Mouse (Mus musculus) thymus, postnatal 36 days (tissue): ENCODE data around the gene 1110004F10Rik.
A peak's percentile ranks its signal among the peaks of the same experiment; 100 is the strongest.
"Not testable (repeated sequence)": the region's sequence is repeated elsewhere in the genome, so short reads cannot be mapped to it uniquely, and the experiment has no call there.

Experiments
- DNase-seq, 2 experiments: peaks; one replicate each; pipeline ENCODE4 v3.0.0; 2022; ENCODE audit warnings: mixed read lengths in 2 of 2

1110004F10Rik gene

GRCm38 (mm10) chr7:116039196-116039537 lies at the start of gene 1110004F10Rik:
TSS of gene 1110004F10Rik (plus strand) at chr7:116039397.
- DNase-seq, result no peak

DNA sequence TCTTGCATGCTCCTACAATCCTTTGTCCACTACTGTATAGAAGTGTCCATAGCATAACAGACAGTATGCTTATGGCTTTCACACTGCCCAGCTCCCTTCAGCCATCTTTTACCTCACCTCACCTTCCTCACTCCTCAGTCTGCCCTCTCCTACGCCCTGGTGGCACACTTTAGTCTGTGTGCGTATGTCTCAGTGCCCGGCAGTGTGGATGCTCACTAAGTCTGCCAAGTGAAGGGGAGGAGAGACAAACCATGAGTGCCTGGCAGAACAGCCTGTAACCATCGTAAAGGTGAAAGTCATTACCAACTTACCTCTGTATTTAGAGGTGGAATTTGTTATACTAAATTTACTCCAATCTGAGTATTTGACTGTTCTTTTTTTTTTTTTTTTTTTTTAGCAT lies 36.5 kb upstream of the 1110004F10Rik start:
- no peak for DNase-seq

- no peak for DNase-seq
Measured at GRCm38 (mm10) chr7:116029991-116030390, 9.2 kb upstream of the 1110004F10Rik start.

DNA sequence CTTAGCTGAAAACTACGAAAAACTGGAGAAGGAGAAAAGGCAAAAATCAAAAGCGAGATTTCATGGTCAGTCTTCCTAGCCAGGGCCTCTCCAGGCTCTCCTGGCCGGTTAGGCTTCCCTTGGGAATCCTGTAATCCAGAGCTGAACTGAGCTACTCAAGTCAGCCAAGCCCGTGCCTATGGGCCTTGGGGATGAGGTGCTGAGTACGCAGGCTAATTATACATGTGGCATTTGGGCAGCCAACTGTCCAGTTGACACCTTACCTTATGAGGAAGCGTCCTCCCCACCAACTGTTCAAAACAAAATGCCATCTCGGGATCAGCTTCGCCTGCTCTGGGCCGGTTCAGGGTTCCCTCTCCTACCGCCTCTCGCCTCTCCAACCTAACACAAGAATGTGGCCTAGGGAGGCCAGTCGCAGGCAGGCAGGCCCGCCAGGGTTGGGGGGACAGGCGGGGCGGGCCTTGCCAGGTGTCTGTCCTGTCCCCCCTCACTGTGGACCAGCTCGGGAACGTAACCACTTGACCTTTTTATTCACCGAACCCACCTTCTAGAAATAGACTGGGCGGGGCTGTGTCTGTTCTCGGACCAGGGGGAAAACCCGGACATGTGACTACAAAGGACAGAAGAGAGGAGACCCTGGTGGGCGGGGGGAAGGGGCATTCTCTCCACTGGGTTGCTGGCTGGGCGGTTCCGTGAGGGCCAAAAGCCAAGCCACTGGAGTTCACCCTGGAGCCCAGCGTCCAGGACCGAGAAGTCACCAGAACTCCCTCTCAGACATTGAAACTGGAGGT lies 8.4 kb upstream of the 1110004F10Rik start:
- peak in 1 of 2 experiments; percentile 10 for DNase-seq

DNA sequence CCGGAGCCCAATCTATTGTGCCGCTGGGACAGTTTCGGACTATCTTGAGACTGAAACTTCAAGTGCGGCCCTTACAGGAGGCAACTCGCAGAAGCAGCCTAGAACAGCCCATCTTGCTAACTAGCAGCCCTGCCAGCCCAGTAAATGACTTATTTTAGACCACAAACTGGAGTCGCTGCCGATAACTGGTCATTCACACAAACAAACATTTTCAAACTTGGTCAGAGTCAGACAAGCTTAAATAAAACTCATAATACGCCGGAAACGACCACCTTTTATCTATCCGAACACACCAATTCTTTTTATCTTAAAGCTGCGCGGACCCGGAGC lies 7.8 kb upstream of the 1110004F10Rik start:
- DNase-seq, result no peak

DNA sequence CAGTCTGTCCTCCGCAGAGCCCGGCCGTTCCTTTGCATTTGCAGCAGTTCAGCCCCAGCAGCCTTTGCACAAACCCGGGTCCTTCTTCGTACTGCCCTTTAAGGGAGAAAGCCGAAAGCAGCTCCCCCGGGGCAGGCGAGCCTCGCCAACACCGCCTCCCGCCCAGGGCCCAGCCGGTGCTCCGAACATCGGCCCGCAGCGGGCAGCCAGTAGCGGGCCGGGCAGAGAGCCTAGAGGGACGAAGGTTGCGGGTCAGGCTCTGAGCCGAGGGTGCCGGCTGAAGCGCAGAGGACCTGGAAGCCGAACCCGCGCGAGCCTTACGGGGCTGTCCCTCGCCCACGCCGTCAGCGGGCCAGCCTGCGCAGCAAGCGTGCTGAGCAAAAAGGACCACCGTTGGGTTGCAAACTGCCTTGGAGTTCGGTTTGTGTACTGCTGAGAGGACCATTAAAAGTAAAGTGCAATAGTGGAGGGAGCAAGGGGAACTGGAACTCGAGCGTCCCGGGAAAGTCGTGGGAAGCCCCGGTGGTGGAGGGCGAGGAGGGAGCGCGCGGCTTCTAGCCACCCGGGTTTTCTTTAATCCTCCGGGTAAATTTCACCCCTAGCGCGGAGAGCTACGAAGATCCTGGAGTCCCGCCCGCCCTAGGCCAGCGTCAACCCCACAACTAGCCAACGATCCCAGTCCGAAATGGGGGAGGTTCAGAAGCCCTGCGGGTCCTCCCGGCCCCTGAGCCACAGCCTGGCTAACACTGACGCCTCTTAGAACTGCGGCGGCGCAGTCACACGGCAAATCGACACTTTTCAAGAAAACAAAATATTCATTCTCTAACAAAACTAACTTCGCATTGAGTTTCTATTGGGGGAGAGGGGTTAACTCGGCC lies 7.2 kb upstream of the 1110004F10Rik start:
- DNase-seq, result peak; percentile 15 to 17

GRCm38 (mm10) chr7:116032596-116033307 lies 6.4 kb upstream of the 1110004F10Rik start:
- peak; percentile 49 to 54 for DNase-seq

DNA sequence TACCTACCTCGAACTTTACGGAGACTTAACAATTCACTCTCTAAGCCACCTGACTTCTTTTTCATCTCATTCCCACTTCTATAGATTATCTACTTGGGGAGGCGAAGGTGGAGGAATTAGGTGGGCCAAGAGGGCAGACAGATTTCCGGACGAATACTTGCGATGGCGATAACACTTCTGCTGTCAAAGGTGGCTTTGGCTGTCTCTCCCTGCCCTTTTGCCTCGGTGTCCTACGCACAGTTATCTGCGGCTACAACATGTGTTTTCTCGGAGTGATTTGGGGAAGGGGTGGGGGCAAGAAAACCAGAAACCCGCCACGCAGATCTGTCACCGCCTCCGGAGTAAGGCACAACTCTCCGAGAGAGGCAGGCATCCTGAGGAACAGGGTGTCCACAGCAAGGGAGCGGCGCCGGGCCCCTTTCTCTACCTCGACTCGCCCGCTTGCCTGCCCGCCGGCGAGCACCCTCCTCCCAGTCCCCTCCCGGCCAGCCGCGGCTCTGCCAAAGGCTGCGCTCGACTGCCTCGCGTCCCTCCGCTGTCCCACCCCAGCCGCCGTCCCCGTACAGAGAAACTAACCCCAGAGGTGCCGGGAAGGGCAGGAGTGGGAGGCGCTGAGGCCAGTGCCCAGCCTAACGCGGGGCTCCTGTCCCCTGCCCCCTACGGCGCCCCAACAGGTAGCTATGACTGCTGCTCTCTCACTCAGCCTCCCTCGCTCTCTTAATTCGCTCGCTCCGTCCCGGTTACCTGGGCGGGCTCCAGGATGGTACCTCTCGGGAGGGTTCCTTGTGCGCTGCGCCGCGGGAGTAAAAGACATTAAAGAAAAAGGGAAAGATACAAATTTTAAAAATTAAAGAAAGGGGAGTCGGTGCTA lies 5.6 kb upstream of the 1110004F10Rik start:
- peak; percentile 10 to 26 for DNase-seq

DNA sequence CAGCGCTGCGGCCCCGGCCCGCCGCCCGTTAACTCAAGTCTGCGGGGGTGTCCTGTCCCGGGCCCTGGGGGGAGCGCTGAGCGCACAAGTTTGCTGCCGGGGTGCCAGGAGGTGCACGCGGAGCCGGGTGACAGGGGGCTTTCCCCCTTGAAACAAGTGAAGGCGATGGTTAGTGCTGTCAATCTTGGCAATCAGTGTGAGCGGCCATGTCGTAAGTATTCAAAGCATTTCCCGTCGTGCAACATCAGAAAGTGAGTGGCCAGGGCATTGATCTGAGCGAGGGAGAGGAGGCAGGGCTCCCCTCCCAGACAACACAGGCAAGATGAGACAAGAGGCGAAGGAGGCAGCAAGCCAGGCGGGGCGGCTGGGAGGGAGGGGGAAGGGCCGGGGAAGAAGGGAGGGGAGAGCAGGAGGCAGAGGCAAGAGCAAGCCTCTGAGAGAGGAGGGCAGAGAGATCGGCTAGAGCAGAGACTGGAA lies 4.9 kb upstream of the 1110004F10Rik start:
- DNase-seq, result peak in 1 of 2 experiments; percentile 11

DNA sequence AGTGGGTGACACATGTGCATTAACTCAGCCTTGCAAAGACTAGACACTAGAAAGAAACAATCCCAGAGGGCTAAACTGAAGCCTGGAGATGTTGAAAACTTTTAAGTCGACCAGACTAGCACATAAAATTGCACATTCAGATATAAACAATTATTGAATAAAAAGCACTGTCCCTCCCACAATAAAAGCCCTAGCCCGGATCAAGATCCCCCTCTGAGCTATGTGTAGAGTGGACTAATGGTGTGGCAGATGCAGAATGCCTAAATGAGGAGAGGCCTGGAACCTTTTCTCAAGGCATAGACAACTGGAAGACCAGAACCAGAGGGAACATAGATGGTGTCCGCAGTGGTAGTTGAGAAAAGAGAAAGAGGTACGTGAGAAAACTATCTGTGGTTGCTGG lies 3.7 kb upstream of the 1110004F10Rik start:
- DNase-seq, result no peak

- no peak for DNase-seq
Measured at GRCm38 (mm10) chr7:116036591-116037555, 2.3 kb upstream of the 1110004F10Rik start.

DNA sequence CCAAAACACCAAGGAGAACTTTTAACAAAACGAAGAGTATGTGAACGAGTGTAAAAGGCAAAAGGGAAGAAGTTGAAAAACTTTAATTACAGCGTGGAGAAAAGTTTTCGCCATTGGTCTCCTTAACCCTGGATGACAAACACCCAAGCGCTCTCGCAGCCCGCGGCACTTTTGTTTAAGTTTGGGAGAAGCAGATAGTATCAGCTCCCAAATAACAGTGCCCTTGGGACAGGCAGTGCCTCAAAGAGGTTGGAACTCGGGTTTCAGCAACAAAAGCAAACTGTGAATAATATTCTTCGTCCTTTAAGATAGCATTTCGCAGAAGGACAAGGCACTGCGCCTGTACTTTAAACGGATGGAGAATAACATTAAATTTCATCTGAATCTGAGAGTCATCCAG lies 1.2 kb upstream of the 1110004F10Rik start:
- DNase-seq, result no peak

GRCm38 (mm10) chr7:116038511-116038910 lies 686 bp upstream of the 1110004F10Rik start, which contains the start of gene Sox6:
TSS of gene Sox6 (minus strand) at chr7:116038796.
- no peak for DNase-seq

- peak; percentile 72 to 78 for DNase-seq
Measured at GRCm38 (mm10) chr7:116039538-116040466, 605 bp downstream of the 1110004F10Rik start.

GRCm38 (mm10) chr7:116040470-116041019 lies 1.3 kb downstream of the 1110004F10Rik start:
- DNase-seq, result no peak

- DNase-seq, result no peak
Measured at GRCm38 (mm10) chr7:116060739-116061138, 21.5 kb downstream of the 1110004F10Rik start.

- not testable (repeated sequence) for DNase-seq
Measured at GRCm38 (mm10) chr7:116084366-116084765, 45.2 kb downstream of the 1110004F10Rik start, which contains the start of gene Gm4353. TSS of gene Gm4353 (minus strand) at chr7:116084635.

- peak; percentile 92 for DNase-seq
Measured at GRCm38 (mm10) chr7:116092710-116093465, 53.7 kb downstream of the 1110004F10Rik start.
